Mouse (Mus musculus) embryonic facial prominence, embryonic 13.5 days (tissue): ENCODE results near the gene Baz2a. TPM values are rescaled to one million over a fixed set of nuclear protein-coding genes. Genes with fewer than 3 reads are reported as not detected.
"Not testable (repeated sequence)": the region's sequence is repeated elsewhere in the genome, so short reads cannot be mapped to it uniquely, and the experiment has no call there.

ENCODE experiments used
- ATAC-seq: fragments of 200-750 bp; cut with Nextera tagmentation; 2 replicates; pipeline ENCODE4 v1.8.0; 2017; ENCODE audit warnings: low read depth; ENCODE audit not compliant: insufficient number of reproducible peaks, insufficient read depth, low FRiP score, low TSS enrichment
- H3K27ac ChIP-seq: fragments of 300-500 bp; sonication (generic); 2 replicates; pipeline ENCODE4 v1.5.1; 2015; ENCODE audit warnings: moderate library complexity, mild to moderate bottlenecking, inconsistent platforms
- H3K27me3 ChIP-seq: fragments of 300-500 bp; sonication (generic); 2 replicates; pipeline ENCODE4 v1.6.1; 2015; ENCODE audit warnings: mild to moderate bottlenecking, inconsistent platforms
- H3K36me3 ChIP-seq: fragments of 300-500 bp; sonication (generic); 2 replicates; pipeline ENCODE4 v1.6.1; 2015; ENCODE audit warnings: mild to moderate bottlenecking, inconsistent platforms
- H3K4me1 ChIP-seq: fragments of 300-500 bp; sonication (generic); 2 replicates; pipeline ENCODE4 v1.6.1; 2015; ENCODE audit warnings: inconsistent platforms
- H3K4me2 ChIP-seq: fragments of 300-500 bp; sonication (generic); 2 replicates; pipeline ENCODE4 v1.6.1; 2015; ENCODE audit warnings: moderate library complexity, mild to moderate bottlenecking, inconsistent platforms
- H3K4me3 ChIP-seq: fragments of 300-500 bp; sonication (generic); 2 replicates; pipeline ENCODE4 v1.5.1; 2015; ENCODE audit warnings: mild to moderate bottlenecking, inconsistent platforms
- H3K9ac ChIP-seq: fragments of 300-500 bp; sonication (generic); 2 replicates; pipeline ENCODE4 v1.6.1; 2015; ENCODE audit warnings: mild to moderate bottlenecking, inconsistent platforms
- H3K9me3 ChIP-seq: fragments of 300-500 bp; sonication (generic); 2 replicates; pipeline ENCODE4 v1.6.1; 2016; ENCODE audit warnings: inconsistent platforms
- WGBS: fragments of 180-500 bp; shearing (Covaris S2); methylation state at CpG from one replicate; pipeline ENCODE4 v1.1.7; 2015; ENCODE audit warnings: mixed read lengths; 5-methylcytosine and 5-hydroxymethylcytosine counted together
- polyA plus RNA-seq: library from polyadenylated mRNA; unstranded; fragments of >200 nt; fragmentation: Nextera tagmentation; extraction: Ambion mirVana; gene quantifications from 2 replicates; pipeline ENCODE4 v1.2.1, GENCODE M21; 2015

The Baz2a gene
- polyA plus RNA-seq = 10.9 and 11.4 TPM in 2 replicates

- Histone ChIP-seq H3K9ac (peak within 1 kb of the TSS; percentile 80), H3K27me3 (no peaks in the 10 kb centered on the region), H3K4me2 (peak within 1 kb of the TSS; percentile 92), H3K27ac (peak within 1 kb of the TSS; percentile 90), H3K4me1 (peaks cover 46% of the 10 kb centered on the region), H3K9me3 (no peaks in the 10 kb centered on the region), H3K4me3 (peak within 1 kb of the TSS; percentile 74), H3K36me3 (peaks cover 37% of the 10 kb centered on the region)
- 1% methylated on average over 20 of the region's 20 CpGs for WGBS
- ATAC-seq = no peak
Observed at GRCm38 (mm10) chr10:128091564-128092505, at the start of gene Baz2a. TSS of gene Baz2a (plus strand) at chr10:128091577.

- H3K4me1 ChIP-seq = peaks cover 69% of the 10 kb centered on the region
Observed at GRCm38 (mm10) chr10:128041636-128042035, 49.7 kb upstream of the Baz2a start.

GRCm38 (mm10) chr10:128042466-128042865, 48.9 kb upstream of the Baz2a start:
- H3K36me3 ChIP-seq = peaks cover 88% of the 10 kb centered on the region

More at GRCm38 (mm10) chr10:128041636-128042035, 49.7 kb upstream of the Baz2a start:
- H3K4me3 ChIP-seq = no peak overlapping the region
- peaks cover 81% of the 10 kb centered on the region for H3K36me3 ChIP-seq
- H3K27ac ChIP-seq = no peak overlapping the region
- WGBS = 72% methylated on average over 4 of the region's 4 CpGs
- H3K27me3 ChIP-seq = no peaks in the 10 kb centered on the region
- H3K9ac ChIP-seq = peak overlapping the region; percentile 45; the same call in 1 of the 2 replicates
- no peak overlapping the region for H3K4me2 ChIP-seq
- ATAC-seq = no peak
- no peaks in the 10 kb centered on the region for H3K9me3 ChIP-seq

DNA sequence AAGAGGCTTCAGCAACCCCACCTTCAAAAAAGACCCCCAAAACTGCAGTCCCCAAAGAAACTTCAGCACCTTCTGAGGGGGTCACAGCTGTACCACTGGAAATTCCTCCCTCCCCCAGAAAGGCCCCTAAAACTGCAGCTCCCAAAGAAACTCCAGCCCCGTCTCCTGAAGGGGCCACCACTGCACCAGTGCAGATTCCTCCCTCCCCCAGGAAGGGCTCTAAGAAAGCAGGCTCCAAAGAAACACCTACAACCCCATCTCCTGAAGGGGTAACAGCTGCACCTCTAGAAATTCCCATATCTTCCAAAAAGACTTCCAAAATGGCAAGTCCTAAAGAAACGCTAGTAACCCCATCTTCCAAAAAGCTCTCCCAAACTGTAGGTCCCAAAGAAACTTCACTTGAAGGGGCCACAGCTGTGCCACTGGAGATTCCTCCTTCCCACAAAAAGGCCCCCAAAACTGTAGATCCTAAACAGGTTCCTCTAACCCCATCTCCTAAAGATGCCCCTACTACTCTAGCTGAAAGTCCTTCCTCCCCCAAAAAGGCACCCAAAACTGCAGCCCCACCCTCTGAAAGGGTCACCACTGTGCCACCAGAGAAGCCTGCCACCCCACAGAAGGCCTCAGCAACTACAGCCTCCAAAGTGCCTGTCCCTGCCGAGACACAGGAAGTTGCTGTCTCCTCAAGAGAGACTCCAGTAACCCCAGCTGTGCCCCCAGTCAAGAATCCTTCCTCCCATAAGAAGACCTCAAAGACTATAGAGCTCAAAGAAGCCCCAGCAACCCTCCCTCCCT, 48.1 kb upstream of the Baz2a start:
- H3K27me3 ChIP-seq = no peaks in the 10 kb centered on the region
- H3K4me2 ChIP-seq = no peak overlapping the region
- H3K4me3 ChIP-seq = no peak overlapping the region
- no peaks in the 10 kb centered on the region for H3K9me3 ChIP-seq
- H3K4me1 ChIP-seq = peaks cover 56% of the 10 kb centered on the region
- H3K36me3 ChIP-seq = peaks cover 93% of the 10 kb centered on the region
- no peak for ATAC-seq
- peak overlapping the region; percentile 44; the same call in 1 of the 2 replicates for H3K27ac ChIP-seq
- peak overlapping the region; percentile 49; the same call in 1 of the 2 replicates for H3K9ac ChIP-seq
- 70% methylated on average over 3 of the region's 3 CpGs for WGBS

More at GRCm38 (mm10) chr10:128042466-128042865, 48.9 kb upstream of the Baz2a start:
- Histone ChIP-seq H3K9me3 (no peaks in the 10 kb centered on the region), H3K4me3 (no peak overlapping the region), H3K4me1 (peaks cover 61% of the 10 kb centered on the region), H3K27ac (no peak overlapping the region), H3K27me3 (no peaks in the 10 kb centered on the region), H3K4me2 (no peak overlapping the region), H3K9ac (0 out of 2 replicates have a peak overlapping the region, but pooled peaks have one; percentile 17)
- WGBS = 87% methylated on average over 3 of the region's 3 CpGs
- ATAC-seq = no peak

GRCm38 (mm10) chr10:128048157-128048556, 43.2 kb upstream of the Baz2a start:
- no peak overlapping the region for H3K4me2 ChIP-seq
- H3K27ac ChIP-seq = no peak overlapping the region
- H3K27me3 ChIP-seq = no peaks in the 10 kb centered on the region
- ATAC-seq = no peak
- no peak overlapping the region for H3K9ac ChIP-seq
- 96% methylated on average over 8 of the region's 8 CpGs for WGBS
- peaks cover 15% of the 10 kb centered on the region for H3K4me1 ChIP-seq
- H3K4me3 ChIP-seq = no peak overlapping the region
- H3K9me3 ChIP-seq = no peaks in the 10 kb centered on the region
- H3K36me3 ChIP-seq = peaks cover 79% of the 10 kb centered on the region

- H3K9me3 ChIP-seq = no peaks in the 10 kb centered on the region
- H3K4me3 ChIP-seq = no peak overlapping the region
- H3K4me1 ChIP-seq = peaks cover 2% of the 10 kb centered on the region; the same call in 1 of the 2 replicates
- peaks cover 63% of the 10 kb centered on the region for H3K36me3 ChIP-seq
- H3K4me2 ChIP-seq = no peak overlapping the region
- no peak overlapping the region for H3K9ac ChIP-seq
- 91% methylated on average over 2 of the region's 2 CpGs for WGBS
- no peak overlapping the region for H3K27ac ChIP-seq
- H3K27me3 ChIP-seq = no peaks in the 10 kb centered on the region
- ATAC-seq = no peak
Observed at GRCm38 (mm10) chr10:128049741-128050140, 41.6 kb upstream of the Baz2a start.

GRCm38 (mm10) chr10:128050355-128050754, 41.0 kb upstream of the Baz2a start:
- H3K4me2 ChIP-seq = no peak overlapping the region
- H3K36me3 ChIP-seq = peaks cover 57% of the 10 kb centered on the region
- no peaks in the 10 kb centered on the region for H3K27me3 ChIP-seq
- no peak overlapping the region for H3K27ac ChIP-seq
- no peaks in the 10 kb centered on the region for H3K4me1 ChIP-seq
- H3K9ac ChIP-seq = no peak overlapping the region
- ATAC-seq = no peak
- WGBS = 96% methylated on average over 2 of the region's 2 CpGs
- no peak overlapping the region for H3K4me3 ChIP-seq
- H3K9me3 ChIP-seq = no peaks in the 10 kb centered on the region

DNA sequence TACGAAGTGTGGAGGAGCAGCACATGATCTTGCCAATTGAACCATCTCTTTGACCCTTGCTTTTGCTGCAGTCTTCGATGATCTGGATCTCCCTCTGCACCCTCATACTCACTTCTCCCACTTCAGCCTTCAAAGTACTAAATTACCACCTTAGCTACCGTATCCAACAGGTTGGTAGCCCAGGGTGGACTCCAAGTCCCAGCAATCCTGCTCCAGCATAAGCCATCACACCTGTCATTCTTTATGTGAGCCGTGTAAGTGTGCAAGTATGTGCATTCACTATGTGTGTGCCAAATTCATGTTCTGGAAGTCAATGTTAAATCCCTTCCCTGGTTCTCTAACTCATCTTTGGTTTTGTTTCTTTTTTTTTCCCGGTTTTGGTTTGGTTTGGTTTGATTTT, 39.8 kb upstream of the Baz2a start:
- no peaks in the 10 kb centered on the region for H3K9me3 ChIP-seq
- no peaks in the 10 kb centered on the region for H3K27me3 ChIP-seq
- H3K4me2 ChIP-seq = no peak overlapping the region
- H3K27ac ChIP-seq = no peak overlapping the region
- ATAC-seq = no peak
- no peak overlapping the region for H3K9ac ChIP-seq
- H3K36me3 ChIP-seq = peaks cover 44% of the 10 kb centered on the region
- 89% methylated on average over 5 of the region's 5 CpGs for WGBS
- no peaks in the 10 kb centered on the region for H3K4me1 ChIP-seq
- H3K4me3 ChIP-seq = no peak overlapping the region

GRCm38 (mm10) chr10:128052136-128052535, 39.2 kb upstream of the Baz2a start:
- WGBS = 100% methylated on average over 1 of the region's 2 CpGs
- H3K27ac ChIP-seq, ATAC-seq, H3K9ac ChIP-seq, H3K4me3 ChIP-seq, H3K9me3 ChIP-seq, H3K4me1 ChIP-seq, H3K27me3 ChIP-seq, H3K4me2 ChIP-seq: not testable (repeated sequence)
- peaks cover 39% of the 10 kb centered on the region for H3K36me3 ChIP-seq

GRCm38 (mm10) chr10:128053001-128053400, 38.4 kb upstream of the Baz2a start:
- H3K4me3 ChIP-seq = no peak overlapping the region
- ATAC-seq = no peak
- H3K4me1 ChIP-seq = peaks cover 5% of the 10 kb centered on the region
- WGBS = 94% methylated on average over 8 of the region's 8 CpGs
- H3K9ac ChIP-seq = no peak overlapping the region
- no peak overlapping the region for H3K4me2 ChIP-seq
- peaks cover 32% of the 10 kb centered on the region for H3K36me3 ChIP-seq
- H3K9me3 ChIP-seq = no peaks in the 10 kb centered on the region
- no peaks in the 10 kb centered on the region for H3K27me3 ChIP-seq
- no peak overlapping the region for H3K27ac ChIP-seq

GRCm38 (mm10) chr10:128058184-128058583, 33.2 kb upstream of the Baz2a start:
- Histone ChIP-seq H3K9ac (peak overlapping the region; percentile 96), H3K9me3 (no peaks in the 10 kb centered on the region), H3K27me3 (no peaks in the 10 kb centered on the region), H3K4me1 (peaks cover 23% of the 10 kb centered on the region), H3K36me3 (0 out of 2 replicates have a peak, but pooled peaks cover 6% of the 10 kb centered on the region), H3K4me3 (peak overlapping the region; percentile 99), H3K4me2 (peak overlapping the region; percentile 76), H3K27ac (peak overlapping the region; percentile 99)
- ATAC-seq = no peak; the same call in 1 of the 2 replicates
- under 1% methylated on average over 18 of the region's 18 CpGs for WGBS
